Mouse (Mus musculus): ENCODE measurements around the gene 9430038I01Rik. TPM values are rescaled to one million over a fixed set of nuclear protein-coding genes. Genes with fewer than 3 reads are reported as not detected.
"Not testable (repeated sequence)": the region's sequence is repeated elsewhere in the genome, so short reads cannot be mapped to it uniquely, and the experiment has no call there.

Gene 9430038I01Rik
- total RNA-seq (2015; ENCODE audit: low replicate concordance): 6.9 TPM in 1 of 2 replicates, not detected in the other
- total RNA-seq (2017; ENCODE audit: low replicate concordance): 0.51 and 5.0 TPM in 2 replicates

DNA sequence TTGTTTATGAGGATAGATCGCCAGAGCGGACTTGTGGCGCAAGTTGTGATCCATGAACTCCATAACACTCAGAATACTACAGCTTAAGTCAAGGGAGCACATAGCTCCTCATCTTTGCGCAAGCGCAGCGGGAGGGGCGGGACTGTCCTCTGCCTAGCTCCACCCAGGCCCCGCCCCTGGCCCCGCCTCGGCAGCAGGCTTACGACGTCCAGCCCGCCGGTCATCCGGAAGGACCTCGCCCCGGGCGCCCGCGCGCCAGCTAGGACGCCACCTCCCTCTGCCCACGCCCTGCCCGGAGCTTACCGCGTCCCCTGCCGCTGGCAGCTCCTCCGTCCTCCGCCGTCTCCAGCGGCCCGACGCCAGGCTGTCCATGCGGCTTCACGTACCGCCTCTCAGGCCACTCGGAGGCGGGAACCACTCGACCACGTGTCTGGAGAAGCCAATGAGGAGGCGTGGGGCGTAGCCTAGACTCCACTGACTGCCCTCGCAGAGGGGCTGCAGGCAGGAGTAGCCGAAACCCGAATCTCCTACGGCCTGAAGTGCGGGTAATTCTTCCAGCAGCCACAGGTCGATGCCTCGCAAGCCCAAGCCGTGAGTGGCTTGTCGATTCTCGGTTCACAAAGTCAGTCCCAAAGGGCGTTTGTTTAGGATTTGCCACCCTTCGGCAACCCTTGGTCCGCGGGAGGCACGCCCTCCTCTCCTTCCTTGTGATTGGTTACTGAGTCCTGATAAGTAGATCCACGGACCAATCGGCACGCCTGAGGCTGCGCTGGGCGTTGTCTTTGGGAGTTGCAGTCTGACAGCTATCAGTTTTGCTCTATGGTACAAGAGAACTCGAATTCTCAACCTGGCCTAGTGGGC, at the start of gene 9430038I01Rik:
TSS of gene 9430038I01Rik (minus strand) at position 426 of the 861 bp plus-strand sequence.
- ATAC-seq (replicated peaks; ENCODE audit: low FRiP score, poor library complexity, severe bottlenecking): peak; percentile 97

DNA sequence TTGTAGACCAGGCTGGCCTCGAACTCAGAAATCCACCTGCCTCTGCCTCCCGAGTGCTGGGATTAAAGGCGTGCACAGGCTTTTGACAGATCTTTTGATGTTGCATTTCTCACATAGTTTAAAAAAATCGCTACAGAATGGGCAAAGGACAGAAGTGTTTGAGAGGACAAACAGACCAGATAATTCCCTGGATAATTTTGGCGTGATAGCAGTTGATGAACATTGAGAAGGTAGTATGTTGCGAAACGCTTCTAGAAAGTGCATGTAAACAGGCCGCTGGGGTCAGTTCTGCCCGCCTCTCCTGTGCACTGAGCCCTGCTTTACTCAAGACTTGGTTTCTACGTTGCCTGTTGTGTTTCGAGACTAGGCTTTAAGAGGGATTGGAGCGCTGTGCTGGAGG, 34.8 kb upstream of the 9430038I01Rik start:
- no peak for ATAC-seq (replicated peaks; ENCODE audit: low FRiP score, poor library complexity, severe bottlenecking)

DNA sequence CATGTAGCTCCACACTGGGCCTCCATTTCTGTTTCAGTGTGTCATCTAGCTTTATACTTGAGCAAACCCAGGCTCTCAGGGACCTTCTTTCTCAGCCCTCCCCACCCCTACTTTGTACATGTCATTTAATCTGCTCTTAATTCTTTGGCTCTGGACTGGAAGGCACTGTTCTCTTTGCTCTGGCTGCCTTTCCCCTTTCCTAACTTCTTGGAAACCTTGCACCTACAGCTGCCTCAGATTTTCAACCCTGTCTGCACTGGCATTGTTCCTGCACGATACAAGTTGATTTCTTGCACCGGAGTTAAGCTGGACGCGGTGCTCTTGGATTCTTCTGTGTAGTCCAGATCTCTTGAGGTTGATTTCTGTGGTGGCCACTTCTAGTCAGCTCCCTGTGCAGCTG, 32.4 kb upstream of the 9430038I01Rik start:
- ATAC-seq (replicated peaks; ENCODE audit: low FRiP score, poor library complexity, severe bottlenecking): no peak

DNA sequence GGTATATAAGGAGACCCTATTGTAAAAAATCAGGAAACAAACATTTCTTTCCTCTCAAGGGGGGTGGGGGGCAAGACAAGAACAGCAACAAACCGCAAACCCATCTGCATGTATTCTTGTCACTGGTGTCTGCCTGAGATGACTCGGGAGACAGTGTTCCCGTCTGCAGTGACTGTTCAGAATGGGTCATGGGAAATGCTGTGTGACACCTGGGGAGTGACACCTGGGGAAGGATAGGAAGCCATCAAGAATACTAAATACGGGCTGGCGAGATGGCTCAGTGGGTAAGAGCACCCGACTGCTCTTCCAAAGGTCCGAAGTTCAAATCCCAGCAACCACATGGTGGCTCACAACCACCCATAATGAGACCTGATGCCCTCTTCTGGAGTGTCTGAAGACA, 28.4 kb upstream of the 9430038I01Rik start:
- ATAC-seq (replicated peaks; ENCODE audit: low FRiP score, poor library complexity, severe bottlenecking): not testable (repeated sequence)

DNA sequence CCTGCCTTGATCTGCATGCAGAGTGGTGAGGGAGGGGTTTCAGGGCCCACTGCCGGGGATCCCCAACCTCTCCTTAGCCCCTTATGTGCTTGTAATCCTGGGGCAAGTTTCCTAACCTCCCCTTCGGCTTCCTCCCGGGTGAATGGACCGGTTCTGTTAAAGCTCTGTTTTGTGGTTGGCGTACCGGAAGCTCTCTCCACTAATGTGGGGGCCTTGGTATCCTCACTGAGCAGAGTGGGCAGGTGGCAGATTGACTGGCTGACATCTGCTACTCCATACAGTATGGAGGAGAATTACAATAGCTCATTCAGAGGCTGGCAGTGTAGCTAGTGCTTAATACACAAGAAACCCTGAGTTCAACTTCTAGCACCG, 27.6 kb upstream of the 9430038I01Rik start:
- ATAC-seq (replicated peaks; ENCODE audit: low FRiP score, poor library complexity, severe bottlenecking): no peak

DNA sequence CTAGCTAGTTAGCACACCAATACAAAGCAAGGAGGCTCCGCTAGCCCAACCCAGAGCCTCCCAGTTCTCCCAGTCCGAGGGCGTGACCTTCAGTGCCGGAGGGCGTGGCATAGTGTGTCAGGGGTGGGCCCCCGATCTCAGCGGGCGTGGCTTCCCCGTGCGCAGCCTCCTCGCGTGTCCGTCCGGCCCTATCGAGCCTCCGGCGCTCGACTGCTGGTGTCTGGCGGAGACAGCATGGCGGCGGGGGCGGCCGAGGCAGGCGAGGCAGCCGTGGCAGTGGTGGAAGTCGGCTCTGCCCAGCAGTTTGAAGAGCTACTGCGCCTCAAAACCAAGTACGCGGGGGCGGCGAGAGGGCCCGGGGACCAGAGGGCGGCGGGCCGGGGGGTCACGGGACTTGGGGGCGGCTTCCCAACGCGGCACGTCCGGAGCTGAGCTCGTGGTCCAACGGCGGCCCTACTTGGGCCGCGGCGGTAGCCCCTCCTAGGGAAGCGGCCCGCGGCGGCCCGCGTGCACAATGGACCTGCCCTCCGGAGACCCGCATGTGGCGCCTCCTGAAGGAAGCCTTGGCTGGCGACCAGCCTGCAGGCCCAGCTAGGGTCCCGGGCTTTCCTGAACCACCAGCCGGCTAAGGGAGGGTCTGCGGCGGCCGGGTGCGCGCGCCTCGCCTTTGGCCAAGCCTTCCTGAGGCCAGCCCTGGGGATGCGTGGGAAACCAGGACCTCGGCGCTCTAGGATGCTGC, 27.0 kb upstream of the 9430038I01Rik start, which contains the start of gene Glrx3:
TSS of gene Glrx3 (plus strand) at position 175 of the 739 bp plus-strand sequence.
- ATAC-seq (replicated peaks; ENCODE audit: low FRiP score, poor library complexity, severe bottlenecking): peak; percentile 100

DNA sequence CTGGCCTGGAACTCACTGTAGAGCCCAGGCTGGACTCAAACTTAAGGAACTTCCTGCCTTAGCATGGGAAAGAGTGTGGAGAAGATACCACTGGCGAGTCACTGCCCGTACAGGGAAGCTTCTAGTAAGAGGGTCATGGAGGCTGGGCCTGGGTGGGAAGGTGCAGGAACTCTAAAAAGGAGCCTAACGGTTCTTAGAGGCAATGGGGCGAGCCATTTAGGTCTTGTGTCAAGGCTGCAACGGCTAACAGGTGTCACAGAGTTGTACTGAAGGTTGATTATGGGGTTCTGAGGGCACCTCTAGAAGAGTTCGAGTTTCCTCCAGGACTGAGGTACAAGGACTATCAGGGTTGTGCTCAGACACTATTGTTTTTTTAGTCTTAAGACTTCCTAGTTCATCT, 26.3 kb upstream of the 9430038I01Rik start:
- peak; percentile 6 for ATAC-seq (replicated peaks; ENCODE audit: low FRiP score, poor library complexity, severe bottlenecking)

DNA sequence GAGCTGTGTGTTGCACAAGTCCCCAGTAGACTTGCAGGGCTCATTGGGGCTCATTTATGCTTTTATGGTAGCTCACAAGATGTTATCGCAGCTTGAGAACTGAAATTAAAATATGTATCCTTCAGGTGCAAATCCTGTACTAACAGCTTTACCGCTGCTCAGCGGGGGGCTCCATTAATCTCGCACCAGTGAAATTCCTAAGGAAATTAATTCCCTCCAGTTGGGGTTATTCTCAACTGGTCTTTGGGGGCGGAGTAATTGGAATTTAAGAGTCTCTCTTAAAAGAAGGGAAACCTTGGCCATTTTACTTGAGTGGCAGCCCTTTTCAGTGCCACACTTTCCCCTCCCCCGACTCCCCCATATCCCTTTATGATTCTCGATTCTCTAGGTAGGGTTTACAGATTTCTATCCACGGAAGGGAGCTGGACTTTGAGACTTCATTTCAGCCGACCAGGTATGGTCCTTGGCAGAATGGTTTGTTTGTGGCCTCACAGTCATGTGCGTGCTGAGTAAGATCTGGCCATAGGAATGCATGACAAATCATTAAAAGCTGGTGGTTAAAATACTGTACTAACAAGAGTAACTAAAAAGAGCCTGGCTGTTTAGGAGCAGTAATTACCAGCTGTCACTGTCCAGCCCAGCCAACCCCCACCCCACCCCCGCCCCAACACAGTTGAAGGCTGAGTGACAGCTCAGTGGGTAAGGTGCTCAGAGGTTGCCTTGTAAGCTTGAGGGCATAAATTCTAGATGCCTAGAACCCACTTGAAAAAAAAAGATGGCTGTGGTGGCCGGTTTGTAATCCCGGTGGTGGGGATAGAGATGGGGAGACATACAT, 21.4 kb upstream of the 9430038I01Rik start:
- no peak for ATAC-seq (replicated peaks; ENCODE audit: low FRiP score, poor library complexity, severe bottlenecking)

DNA sequence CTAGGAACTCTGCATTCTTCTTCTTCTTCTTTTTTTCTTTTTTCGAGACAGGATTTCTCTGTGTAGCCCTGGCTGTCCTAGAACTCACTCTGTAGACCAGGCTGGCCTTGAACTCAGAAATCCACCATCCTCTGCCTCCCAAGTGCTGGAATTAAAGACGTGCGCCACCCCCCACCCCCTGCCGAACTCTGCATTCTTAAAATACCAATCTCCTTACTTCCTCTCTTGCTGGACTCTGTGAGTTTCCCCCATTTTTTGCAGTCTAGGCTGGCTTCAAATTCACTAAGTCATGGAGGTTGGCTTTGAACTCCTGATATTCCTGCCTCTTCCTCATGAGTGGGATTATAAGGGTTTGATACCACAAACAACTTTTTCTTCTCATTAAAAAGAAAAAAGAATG, 16.1 kb upstream of the 9430038I01Rik start:
- ATAC-seq (replicated peaks; ENCODE audit: low FRiP score, poor library complexity, severe bottlenecking): no peak

DNA sequence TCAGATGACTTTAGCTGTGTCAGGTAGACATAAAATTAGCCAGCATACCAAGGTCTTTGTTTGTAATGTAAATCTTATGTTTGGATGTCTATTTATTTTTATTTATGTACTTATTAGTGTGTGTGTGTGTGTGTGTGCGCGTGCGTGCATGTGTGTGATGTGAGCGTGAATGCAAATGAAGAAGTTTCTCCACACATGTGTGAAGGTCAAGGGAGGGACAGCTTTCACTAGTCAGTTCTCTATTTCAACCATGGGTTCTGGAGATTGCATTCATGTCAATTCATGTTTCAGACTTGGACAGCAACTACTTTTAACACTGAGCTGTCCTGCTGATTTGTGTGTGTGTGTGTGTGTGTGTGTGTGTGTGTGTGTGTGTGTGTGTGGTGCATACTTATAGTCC, 10.7 kb upstream of the 9430038I01Rik start:
- ATAC-seq (replicated peaks; ENCODE audit: low FRiP score, poor library complexity, severe bottlenecking): no peak

DNA sequence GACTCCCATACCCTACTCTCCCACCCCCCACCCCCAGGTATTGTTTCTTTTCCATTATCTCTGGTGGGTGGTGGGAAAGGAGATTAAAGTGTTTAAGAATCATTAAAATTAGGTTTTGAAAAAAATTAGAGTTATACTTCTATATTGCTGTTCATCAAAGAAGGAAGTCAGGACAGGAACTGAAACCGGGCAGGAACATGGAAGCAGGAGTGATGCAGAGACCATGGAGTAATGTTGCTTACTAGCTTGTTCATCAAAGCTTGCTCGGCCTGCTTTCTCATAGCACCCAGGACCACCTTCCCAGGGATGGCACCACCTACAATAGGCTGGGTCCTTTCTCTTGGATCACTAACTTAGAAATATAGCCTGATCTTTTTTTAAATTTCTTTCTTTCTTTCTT, 10.0 kb upstream of the 9430038I01Rik start:
- no peak for ATAC-seq (replicated peaks; ENCODE audit: low FRiP score, poor library complexity, severe bottlenecking)

DNA sequence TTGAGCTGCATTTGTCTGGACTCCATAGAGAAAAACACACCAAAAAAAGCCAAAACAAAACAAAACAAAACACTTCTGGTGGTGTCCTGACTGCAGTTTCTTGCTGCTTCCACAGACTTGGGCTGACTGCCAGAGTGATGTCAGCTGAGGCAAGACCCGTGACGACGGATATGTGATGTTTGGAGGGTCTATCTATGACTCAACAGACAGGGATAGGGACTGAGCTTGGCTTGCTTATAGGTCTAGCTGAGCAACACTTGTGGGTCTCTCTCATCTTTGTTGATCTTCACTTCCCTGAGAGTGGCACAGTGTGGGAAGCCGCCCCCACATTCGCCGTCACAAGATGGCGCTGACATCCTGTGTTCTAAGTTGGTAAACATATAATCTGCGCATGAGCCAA, 4.1 kb upstream of the 9430038I01Rik start:
- ATAC-seq (replicated peaks; ENCODE audit: low FRiP score, poor library complexity, severe bottlenecking): no peak

DNA sequence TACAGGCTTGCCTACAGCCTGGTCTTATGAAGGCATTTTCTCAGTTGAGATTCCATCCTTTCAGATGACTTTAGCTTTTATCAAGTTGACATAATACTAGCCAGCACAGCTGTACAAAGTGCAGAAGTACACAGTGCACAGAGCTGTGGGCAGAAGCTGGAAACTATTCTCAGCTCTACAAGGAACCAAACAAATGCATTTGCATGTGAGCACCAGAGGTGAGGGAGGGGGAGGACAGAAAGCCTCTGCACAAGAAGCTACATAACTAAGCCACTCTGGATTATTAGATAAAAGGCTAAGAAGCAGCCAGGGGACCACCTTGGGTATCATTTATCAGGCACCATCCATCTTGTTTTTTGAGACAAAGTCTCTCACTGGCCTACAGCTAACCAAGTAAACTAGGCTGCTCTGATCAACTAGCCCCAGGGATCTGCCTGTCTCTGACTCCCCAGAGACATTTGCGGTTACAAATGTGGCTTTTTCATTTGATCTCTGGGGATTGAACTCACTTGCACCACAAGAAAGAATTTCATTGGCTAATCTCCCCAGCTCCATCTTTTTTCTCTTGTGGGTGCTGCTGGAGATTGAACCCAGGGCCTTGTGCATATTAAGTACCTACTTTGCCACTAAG, 3.0 kb downstream of the 9430038I01Rik start:
- no peak for ATAC-seq (replicated peaks; ENCODE audit: low FRiP score, poor library complexity, severe bottlenecking)

DNA sequence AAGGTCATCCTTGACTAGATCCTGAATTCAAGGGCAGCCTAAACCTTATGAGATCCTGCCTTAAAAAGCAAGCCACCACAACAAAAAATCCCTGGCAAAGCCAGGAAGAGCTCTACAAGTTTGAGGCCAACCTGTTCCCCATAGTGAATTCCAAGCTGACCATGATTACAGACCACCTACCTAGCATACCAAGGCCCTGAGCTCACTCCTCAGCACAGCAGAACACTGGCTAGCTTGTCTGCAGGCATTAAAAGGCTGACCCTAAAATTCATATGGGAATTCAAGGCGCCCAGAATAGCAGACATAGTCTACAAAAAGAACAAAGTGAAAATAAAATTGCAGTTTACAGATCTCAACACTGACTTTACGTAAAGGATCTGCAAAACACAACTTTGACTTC, 6.4 kb downstream of the 9430038I01Rik start:
- no peak for ATAC-seq (replicated peaks; ENCODE audit: low FRiP score, poor library complexity, severe bottlenecking)

DNA sequence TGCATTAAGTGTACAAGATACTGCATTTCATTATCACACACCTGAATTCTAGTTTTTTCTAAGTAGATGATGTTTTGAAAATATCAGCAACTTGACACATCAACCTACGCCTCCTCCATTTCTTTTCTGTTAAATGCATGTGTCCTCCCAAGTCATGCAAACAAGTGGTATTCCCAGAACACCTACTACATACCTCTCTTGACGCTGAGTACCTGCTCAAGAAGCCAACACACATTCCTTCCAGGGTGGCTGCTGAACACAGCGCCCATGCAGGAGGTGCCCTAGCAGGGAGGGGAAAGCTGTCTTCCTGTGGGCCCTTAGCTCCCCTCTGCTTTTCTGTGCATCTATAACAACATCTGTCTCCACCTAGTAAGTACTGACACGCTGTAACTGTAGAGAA, 11.6 kb downstream of the 9430038I01Rik start:
- no peak for ATAC-seq (replicated peaks; ENCODE audit: low FRiP score, poor library complexity, severe bottlenecking)

DNA sequence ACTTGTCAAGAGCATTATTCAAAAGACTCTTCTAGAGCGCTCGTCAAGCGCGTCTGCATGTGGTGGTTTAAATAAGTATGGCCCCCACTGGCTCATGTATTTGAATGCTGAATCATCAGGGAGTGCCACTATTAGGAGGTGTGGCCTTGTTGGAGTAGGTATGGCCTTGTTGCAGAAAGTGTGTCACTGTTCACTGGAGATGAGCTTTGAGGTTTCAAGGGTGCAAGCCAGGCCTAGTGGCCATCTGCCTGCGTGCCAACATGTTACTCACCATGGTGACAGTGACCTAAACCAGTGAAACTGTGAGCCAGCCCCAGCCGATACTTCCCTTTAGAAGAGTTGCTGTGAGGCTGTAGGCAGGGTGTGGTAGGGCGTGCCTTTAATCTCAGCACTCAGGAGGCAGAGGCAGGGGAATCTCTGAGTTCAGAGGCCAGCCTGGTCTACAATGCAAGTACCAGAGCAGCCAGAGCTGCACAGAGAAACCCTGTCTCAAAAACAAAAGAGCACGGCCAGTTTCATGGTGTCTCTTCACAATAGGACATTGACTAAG, 13.1 kb downstream of the 9430038I01Rik start:
- no peak for ATAC-seq (replicated peaks; ENCODE audit: low FRiP score, poor library complexity, severe bottlenecking)

DNA sequence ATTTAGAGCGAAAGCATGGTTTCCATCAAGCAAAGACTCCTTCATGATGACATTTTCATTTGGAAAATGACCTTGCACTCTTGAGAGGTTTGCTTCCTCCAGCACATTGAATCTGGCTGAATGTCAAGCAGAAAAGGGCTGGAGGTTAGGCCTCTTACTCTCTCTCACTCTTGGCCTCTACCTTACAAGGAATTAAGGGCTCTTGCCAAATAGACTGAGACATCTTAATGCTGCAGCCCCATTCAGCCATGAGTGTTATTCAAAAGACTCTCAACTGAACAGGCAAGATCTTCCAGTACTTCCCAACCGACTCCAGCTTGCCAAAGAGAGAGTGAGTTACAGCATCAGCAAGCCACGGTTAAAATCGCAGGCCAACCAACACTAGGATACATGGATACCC, 15.1 kb downstream of the 9430038I01Rik start:
- no peak for ATAC-seq (replicated peaks; ENCODE audit: low FRiP score, poor library complexity, severe bottlenecking)

DNA sequence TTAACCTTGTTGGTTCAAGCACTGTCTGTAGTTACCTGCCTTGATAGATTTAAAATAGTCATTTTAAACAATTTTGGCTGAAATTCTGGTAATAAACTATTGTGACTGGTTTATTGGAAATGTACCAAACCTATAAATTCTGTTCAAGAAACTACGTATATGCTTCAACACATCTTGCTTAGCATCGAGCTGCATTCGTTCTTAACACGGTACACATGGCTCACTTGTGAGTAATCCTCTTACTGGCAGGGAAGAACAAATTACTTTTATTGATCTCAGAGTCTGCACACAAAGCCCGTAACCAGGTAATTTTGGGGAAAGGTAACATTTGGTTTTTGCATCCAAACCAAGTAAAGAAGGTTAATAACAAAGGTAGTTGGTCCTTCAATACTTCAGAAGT, 22.7 kb downstream of the 9430038I01Rik start:
- no peak for ATAC-seq (replicated peaks; ENCODE audit: low FRiP score, poor library complexity, severe bottlenecking)

DNA sequence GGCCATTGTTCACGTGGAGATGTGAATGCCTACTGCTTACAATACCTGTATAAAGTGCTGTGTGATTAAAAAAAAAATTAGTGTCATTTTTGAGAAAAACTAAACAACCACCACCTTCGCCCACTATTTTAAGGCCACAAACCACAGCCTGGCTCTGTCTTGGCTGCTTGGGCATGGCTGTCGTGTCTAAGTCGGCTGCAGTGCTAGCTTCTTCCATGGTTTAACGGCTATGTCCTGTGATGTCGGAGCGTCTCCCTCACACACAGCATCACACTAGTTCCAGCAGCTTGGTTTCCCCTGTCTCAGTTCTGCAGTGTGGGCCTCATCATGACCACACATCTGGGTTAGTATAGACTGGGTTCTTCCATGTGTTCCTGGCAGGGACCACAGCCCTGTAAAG, 35.6 kb downstream of the 9430038I01Rik start:
- no peak for ATAC-seq (replicated peaks; ENCODE audit: low FRiP score, poor library complexity, severe bottlenecking)
